Mouse (Mus musculus): ENCODE results near the gene Wdr46. TPM values are rescaled to one million over a fixed set of nuclear protein-coding genes. Genes with fewer than 3 reads are reported as not detected.
"Not testable (repeated sequence)": the region's sequence is repeated elsewhere in the genome, so short reads cannot be mapped to it uniquely, and the experiment has no call there.

The Wdr46 gene
- total RNA-seq (2017), result 16.1 and 24.2 TPM in 2 replicates

DNA sequence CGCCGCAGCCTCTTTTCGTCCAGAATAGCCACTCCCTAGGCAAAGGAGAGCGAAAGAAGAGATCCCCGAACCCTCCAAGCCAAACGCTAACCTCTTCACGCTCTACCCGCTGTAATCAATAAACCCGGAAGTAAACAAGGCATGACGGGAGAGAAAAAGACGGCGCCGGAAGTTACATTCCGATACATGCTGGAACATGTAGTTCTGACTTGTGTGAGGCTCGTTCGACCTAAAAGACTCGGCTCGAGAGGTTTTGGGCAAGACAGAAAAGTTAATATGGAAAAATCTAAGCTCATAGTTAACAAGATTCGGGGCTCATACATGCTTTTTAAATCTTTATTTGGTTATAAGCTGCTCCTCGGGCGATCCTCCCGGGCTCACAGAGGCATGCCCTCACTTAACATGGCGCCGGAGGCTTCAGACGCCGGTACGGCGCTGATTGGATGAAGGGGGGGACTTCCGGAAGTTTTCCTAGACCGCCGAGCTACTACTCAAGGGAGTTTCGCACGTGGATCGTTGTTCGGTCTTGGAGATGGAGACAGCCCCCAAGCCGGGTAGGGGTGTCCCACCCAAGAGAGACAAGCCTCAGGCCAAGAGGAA, at the start of gene Wdr46, which contains the start of gene Pfdn6:
TSS of gene Wdr46 (plus strand) at position 455 of the 600 bp plus-strand sequence.
TSS of gene Pfdn6 (minus strand) at position 138 of the 600 bp plus-strand sequence.
- ATAC-seq (ENCODE audit: extremely low read depth, insufficient number of reproducible peaks, low FRiP score, poor library complexity, severe bottlenecking), result peak; percentile 81

DNA sequence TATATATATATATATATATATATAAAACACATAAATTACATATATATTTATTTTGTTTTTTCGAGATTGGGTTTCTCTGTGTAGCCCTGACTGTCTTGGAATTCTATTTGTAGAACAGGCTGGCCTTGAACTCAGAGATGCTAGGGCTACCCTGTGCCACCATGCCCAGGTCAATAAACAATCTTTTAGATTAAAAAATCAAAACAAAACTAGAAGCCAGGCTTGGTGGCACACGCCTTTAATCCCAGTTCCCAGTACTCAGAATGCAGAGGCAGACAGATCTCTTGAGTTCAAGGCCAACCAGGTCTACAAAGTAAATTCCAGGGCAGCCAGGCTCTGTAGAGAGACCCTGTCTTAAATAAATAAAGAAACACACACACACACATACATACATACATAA, 49.1 kb upstream of the Wdr46 start:
- no peak for ATAC-seq (ENCODE audit: extremely low read depth, insufficient number of reproducible peaks, low FRiP score, poor library complexity, severe bottlenecking)

DNA sequence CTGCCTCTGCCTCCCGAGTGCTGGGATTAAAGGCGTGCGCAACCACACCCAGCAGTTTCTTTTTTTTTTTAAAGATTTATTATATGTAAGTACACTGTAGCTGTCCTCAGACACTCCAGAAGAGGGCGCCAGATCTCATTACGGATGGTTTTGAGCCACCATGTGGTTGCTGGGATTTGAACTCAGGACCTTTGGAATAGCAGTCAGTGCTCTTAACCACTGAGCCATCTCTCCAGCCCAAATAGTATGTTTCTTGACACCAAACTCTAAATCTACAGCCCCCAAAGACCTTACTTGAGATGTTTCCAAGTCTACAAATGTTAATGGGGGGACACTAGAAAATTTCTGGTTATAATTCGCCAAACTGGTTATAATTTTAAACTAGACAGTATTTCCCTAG, 48.6 kb upstream of the Wdr46 start:
- ATAC-seq (ENCODE audit: extremely low read depth, insufficient number of reproducible peaks, low FRiP score, poor library complexity, severe bottlenecking), result not testable (repeated sequence)

DNA sequence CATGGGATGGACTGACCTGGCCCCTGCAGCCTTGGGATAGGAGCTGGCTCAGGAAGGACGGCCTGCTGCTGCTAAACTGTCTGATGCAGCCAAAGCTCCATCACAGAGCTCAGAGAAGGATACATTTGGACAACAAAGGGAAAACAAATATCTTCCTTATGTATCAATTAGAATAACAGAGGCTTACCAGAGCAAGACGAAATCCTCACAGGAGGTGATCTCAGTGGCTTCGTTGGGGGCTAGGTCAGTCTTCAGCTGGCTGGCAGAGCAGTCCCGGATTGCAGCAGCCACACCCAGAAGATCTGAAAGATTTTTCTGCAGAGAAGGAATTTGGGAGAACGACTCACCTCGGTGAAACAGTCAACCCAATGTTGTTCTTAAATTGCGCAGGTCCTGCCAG, 48.0 kb upstream of the Wdr46 start:
- ATAC-seq (ENCODE audit: extremely low read depth, insufficient number of reproducible peaks, low FRiP score, poor library complexity, severe bottlenecking), result no peak

DNA sequence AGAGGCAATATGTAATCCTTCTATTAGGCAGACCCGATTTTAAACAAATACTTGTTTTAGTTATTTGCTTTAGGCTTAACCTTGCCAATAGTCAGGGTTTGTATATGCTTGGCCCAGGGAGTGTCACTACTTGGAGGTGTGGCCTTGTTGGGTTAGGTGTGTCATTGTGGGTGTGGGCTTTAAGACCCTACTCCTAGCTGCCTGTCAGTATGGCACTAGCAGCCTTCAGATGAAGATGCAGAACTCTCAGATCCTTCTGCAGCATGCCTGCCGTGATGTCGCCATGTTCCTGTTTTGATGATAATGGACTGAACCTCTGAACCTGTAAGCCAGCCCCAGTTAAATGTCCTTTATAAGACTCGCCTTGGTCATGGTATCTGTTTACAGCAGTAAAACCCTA, 47.4 kb upstream of the Wdr46 start:
- not testable (repeated sequence) for ATAC-seq (ENCODE audit: extremely low read depth, insufficient number of reproducible peaks, low FRiP score, poor library complexity, severe bottlenecking)

DNA sequence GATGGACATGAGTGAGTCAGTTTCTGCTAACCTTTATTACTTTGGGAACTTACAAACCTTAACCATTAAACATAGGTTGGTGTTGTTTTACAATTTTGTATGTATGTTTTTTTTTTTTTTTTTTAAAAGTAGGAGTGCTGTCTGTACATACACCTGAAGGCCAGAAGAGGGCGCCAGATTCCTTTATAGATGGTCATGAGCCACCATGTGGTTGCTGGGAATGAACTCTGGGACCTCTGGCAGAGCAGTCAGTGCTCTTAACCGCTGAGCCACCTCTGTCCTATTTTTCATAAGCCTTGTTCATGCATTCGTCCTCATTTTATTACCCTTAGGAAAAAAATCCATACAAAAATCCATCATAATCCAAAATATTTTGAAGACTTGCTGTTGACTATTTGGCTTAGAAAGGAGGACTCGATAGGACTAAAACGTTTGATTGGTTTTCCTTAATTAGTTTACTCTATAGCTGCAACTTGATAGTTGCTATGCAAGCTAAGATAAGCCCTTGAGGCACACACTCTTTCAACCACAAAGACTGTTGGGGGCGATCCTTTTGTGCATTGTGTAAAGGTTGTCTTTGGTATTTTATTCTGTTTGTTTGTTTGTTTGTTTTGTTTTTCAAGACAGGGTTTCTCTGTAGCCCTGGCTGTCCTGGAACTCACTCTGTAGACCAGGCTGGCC, 43.2 kb upstream of the Wdr46 start:
- peak; percentile 64 for ATAC-seq (ENCODE audit: extremely low read depth, insufficient number of reproducible peaks, low FRiP score, poor library complexity, severe bottlenecking)

DNA sequence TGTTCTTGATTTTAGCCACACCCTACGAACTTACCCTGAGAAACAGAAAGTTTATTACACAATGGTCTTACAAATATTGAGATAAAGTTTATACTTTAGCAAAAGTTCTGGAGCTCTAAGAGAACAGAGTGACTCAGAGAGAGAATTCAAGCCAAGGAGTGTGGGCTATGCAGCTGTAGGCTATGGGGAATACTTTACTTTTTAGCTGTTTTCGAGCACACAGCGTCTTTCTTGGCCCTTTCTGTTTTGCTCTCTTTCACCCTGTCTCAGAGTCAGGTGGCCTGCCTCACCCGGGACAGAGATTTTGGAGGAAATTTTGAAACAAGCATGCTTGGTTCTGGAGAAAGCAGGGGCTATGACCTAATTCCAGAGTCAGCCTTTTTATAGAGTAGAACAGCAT, 42.3 kb upstream of the Wdr46 start:
- not testable (repeated sequence) for ATAC-seq (ENCODE audit: extremely low read depth, insufficient number of reproducible peaks, low FRiP score, poor library complexity, severe bottlenecking)

DNA sequence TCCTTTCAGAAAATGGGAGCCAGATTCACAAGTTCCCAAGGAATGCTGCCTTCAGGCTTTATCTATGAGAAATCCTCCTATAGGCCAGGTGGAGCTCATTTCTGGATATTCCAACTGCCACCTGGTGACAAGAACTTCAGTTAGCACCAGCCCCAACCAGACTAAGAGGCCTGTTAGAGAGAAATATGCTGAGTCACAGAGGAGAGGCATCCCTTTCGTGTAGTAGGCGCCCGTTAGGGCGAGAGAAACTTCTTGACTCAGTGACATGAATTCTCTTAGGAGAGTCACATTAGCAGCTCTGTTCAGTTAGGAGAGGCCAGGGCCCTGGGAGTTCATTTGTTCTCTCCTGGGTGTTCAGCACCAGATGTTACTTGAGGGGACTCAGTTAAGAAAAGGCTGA, 40.8 kb upstream of the Wdr46 start:
- no peak for ATAC-seq (ENCODE audit: extremely low read depth, insufficient number of reproducible peaks, low FRiP score, poor library complexity, severe bottlenecking)

DNA sequence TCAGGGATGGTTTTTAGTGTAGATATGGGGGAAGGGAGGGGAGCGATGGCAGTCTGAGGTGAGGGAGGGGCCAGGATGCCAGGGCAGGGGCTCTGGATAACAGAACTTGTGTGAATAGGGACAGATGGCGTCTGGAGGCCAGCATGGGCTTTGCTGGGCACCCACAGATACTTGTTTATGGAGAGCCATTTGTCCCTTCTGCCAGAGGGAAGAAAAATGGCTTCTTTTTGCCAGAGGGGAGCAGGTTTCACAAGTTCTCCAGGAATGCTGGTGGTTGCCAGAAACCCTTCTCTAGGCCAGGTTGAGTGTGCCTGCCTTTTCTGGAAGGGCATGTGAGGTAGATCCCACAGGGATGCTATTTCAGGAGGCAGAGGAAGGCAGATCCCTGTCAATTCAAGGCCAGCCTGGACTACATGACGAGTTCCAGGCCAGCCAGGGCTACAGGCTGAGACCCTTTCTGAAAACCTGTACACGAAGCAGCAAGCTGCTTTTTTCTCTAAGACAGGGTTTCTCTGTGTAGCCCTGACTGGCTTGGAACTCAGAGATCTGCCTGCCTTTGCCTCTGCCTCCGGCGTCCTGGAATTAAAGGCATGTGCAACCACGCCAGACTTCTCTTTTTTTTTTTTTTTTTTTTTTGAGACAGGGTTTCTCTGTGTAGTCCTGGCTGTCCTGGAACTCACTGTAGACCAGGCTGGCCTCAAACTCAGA, 40.0 kb upstream of the Wdr46 start:
- ATAC-seq (ENCODE audit: extremely low read depth, insufficient number of reproducible peaks, low FRiP score, poor library complexity, severe bottlenecking), result no peak

DNA sequence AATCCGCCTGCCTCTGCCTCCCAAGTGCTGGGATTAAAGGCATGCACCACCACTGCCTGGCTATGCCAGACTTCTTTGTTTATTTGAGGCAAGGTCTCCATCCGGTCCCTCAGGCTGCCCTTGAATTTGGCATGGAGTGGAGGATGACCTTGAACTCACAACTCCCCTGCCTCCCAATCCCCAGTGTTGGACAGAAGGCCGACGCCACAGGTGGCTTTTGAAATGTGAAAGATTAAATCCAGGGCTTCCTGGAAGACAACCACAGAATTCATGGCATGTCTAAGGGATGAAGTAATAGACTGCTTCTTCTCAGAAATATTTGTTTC, 39.5 kb upstream of the Wdr46 start:
- no peak for ATAC-seq (ENCODE audit: extremely low read depth, insufficient number of reproducible peaks, low FRiP score, poor library complexity, severe bottlenecking)

DNA sequence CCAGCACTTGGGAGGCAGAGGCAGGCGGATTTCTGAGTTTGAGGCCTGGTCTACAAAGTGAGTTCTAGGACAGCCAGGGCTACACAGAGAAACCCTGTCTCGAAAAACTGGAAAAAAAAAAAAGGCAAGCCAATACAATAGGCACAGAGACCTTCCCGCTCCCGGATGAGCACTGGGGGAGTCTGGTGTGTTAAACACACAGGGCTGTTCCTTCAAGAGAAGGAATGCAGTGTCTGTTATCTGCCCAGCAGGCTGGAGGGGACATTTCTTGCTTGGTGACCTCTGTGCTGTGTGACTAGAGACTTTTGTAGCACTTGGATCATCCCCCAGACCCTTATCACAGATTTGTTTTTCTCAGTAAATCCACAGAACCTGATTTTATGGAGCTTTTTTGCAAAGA, 38.8 kb upstream of the Wdr46 start:
- no peak for ATAC-seq (ENCODE audit: extremely low read depth, insufficient number of reproducible peaks, low FRiP score, poor library complexity, severe bottlenecking)

DNA sequence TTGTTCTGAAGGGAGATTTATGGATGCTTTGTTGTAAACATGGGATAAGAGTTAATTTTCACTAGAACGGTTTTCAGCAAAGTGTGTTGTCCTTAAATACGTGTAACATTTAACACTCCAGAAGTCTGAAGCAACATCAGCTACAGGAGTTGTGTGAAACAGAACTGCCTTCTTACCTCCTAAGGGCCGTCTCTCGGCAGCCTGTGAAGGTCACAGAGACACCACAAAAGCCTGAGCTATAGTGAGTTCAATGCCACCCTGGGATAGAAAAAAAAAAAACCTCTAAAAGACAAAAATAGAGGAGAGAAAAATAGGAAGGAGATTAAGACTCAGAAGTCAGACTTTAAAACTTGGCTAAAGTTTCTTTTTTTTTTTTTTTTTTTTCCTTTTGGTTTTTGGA, 38.4 kb upstream of the Wdr46 start:
- no peak for ATAC-seq (ENCODE audit: extremely low read depth, insufficient number of reproducible peaks, low FRiP score, poor library complexity, severe bottlenecking)

DNA sequence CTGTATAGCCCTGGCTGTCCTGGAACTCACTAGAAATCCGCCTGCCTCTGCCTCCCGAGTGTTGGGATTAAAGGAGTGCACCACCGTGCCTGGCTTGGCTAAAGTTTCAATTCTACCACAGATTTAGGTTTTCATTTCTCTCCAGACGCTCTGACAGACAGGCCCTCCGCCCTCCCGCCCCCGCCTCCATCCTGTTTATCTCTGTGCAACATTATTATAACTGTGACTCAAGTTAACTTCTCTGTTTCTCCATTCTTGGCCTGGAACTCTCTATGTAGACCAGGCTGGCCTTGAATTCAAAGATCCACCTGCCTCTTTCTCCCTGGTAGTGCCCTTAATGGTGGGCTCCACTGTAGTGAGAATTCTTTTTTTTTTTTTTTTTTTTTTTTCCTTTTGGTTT, 38.0 kb upstream of the Wdr46 start:
- ATAC-seq (ENCODE audit: extremely low read depth, insufficient number of reproducible peaks, low FRiP score, poor library complexity, severe bottlenecking), result no peak

DNA sequence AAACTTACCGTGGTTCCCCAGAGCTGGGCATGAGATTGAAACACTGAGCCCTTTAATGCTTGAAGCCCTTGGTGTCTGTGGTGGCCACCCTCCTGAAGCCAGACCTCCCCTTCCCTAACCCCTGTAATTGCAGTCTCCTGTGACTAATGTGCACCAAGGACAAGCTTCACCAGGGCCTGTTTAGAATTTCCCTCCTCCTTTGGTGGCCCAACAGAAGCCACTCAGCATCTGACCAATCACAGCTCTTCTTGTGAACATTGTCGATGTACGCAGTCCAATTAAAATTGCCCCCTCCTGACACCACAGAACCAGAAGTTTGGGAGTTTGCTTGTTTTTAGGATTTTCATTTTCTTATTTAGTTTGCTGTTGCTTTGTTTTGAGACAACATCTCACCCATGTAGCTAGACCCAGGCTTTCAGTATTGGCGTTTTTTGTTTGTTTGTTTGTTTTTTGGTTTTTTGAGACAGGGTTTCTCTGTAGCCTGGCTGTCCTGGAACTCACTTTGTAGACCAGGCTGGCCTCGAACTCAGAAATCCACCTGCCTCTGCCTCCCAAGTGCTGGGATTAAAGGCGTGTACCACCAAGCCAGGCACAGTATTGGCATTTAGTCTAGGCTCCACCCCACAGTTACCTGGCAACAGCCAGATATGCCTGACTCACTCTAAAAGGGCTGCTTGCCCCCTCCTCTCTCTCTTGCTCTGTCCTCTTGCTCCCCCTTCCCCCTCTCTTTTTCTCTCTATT, 36.4 kb upstream of the Wdr46 start:
- not testable (repeated sequence) for ATAC-seq (ENCODE audit: extremely low read depth, insufficient number of reproducible peaks, low FRiP score, poor library complexity, severe bottlenecking)

DNA sequence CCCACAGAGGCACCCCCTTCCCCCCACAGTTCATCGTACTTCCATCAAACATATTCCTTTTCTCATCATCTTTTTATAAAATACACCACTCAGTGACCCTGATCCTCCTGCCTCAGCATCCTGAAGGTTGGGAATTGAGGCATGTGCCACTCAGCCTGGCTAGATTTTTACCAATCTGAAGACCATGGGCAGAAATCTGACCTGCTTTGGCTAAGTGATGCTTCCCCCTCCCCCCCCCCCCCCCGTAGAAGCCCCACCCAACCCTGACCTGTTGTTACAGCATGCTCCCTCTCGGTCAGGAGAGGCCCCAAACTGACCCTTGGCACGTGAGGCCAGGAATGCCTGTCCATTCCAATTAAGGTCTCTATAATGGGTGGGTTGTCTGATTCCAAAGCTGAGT, 35.6 kb upstream of the Wdr46 start, which contains the start of gene Platr17:
TSS of gene Platr17 (plus strand) at position 301 of the 400 bp plus-strand sequence.
- not testable (repeated sequence) for ATAC-seq (ENCODE audit: extremely low read depth, insufficient number of reproducible peaks, low FRiP score, poor library complexity, severe bottlenecking)

DNA sequence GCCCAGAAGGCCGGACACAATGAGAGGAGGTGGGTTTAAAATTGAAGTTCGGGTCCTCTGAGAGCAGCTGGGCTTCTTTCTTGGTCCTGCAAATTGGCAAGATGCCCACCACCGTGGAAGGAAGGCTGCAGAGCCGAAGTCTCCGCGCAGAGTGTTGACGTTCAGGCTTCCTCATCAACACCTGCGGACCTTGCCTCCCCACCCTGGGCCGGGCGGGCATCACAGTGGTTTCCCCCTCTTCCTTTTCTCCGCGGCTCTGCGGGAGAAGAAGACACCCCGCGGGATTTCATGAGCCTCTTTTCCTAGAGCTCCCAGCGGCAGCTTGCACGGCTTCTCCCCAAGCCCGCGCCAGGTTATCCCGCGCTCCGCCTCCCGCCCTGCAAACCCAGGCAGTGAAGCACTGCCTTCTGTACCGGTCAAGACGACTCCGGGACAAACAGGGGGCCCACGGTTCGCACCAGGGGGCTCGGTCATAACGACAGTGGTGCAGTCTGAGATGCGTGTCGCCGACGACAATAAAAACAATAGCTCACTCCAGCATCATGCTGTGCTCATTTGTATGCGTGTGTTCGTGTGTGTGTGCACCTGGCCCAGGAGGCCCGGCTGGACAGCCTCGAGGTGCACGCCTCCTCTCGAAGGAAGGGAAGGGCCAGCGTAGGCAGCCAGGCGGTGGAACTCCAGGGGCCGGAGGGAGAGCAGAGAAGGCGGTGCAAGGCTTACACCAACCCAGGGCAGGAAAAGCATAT, 32.0 kb upstream of the Wdr46 start:
- ATAC-seq (ENCODE audit: extremely low read depth, insufficient number of reproducible peaks, low FRiP score, poor library complexity, severe bottlenecking), result peak; percentile 4; the same call in 1 of the 2 replicates

DNA sequence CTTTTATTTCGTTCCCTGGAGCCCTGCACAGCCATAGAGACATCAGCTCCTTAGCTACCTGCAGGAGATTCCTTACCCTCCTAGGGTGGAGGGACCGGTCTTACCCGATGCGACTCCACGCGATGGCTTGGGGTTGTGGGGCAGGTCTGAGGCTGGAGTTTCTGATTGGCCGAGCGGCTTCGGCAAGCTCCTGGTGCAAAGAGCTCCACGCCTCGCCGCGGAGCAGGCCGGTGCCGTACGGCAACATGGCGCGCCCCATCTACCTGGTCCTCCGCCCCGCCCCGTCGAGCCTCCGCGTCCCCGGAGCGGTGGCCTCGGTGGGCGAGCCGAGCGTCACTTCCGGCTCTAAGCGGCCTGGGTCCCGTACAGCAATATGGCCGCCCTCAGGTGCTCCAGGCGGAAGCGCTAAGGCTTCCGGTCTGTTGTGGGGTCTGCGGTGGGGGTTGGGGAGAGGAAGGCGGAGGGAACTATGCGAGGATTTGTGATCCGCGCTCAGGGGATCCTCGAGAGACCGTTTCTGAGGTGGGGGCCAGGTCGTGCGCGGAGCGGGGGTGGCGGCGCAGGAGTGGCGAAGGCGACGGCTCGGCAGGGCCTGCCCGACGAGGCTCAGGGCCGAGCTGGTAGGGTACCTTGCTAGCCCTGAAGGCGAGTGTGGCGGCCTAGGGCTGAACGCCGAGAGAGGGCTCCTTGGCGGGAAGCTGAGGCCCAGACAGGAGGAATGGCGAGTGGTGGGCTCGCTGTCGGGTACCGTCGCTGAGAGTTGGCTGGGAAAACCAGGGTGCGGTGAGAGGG, 31.2 kb upstream of the Wdr46 start, which contains the start of gene Daxx:
TSS of gene Daxx (plus strand) at position 338 of the 792 bp plus-strand sequence.
- ATAC-seq (ENCODE audit: extremely low read depth, insufficient number of reproducible peaks, low FRiP score, poor library complexity, severe bottlenecking), result peak; percentile 88

DNA sequence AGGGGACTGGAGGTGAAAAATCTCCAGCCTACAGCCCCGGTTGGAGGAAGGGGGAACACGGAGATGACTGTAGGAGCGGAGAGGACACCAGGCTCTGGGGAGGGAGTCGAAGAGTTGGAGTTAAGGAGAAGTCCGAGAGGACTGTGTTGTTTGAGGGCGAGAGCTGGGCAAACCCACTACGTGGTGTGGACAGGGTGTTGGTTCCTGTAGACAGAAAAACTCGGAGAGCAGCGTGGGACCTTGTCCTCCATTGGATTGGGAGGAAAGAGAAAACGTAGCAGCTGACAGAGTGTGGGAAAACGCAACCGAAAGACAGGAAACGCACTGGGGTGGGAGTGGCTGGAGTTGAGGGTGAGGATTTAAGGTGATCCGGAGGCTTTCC, 30.6 kb upstream of the Wdr46 start:
- no peak for ATAC-seq (ENCODE audit: extremely low read depth, insufficient number of reproducible peaks, low FRiP score, poor library complexity, severe bottlenecking)
